Mouse (Mus musculus) bone marrow macrophage, adult 2 months (primary cell): Measurements from ENCODE around the gene Stat5a. TPM values are rescaled to one million over a fixed set of nuclear protein-coding genes. Genes with fewer than 3 reads are reported as not detected.

Experiments
- H3K27ac ChIP-seq: 2 replicates; pipeline ENCODE4 v1.5.1; 2012; ENCODE audit warnings: low read depth, low read length; ENCODE audit not compliant: insufficient read depth
- H3K4me1 ChIP-seq: 2 replicates; pipeline ENCODE4 v1.6.1; 2012; ENCODE audit warnings: low read length; ENCODE audit not compliant: control insufficient read depth, insufficient read depth
- H3K4me3 ChIP-seq: 2 replicates; pipeline ENCODE4 v1.5.1; 2012; ENCODE audit warnings: mild to moderate bottlenecking, low read length, moderate library complexity; ENCODE audit not compliant: insufficient read depth
- CTCF ChIP-seq: IDR thresholded peaks from 2 replicates; pipeline ENCODE4 v1.5.1; 2012; ENCODE audit warnings: low read depth, mild to moderate bottlenecking, low read length, moderate library complexity
- POLR2A ChIP-seq: IDR thresholded peaks from 2 replicates; pipeline ENCODE4 v1.6.1; 2012; ENCODE audit warnings: mild to moderate bottlenecking, low read depth, low read length, borderline replicate concordance
- polyA plus RNA-seq: library from polyadenylated mRNA; stranded (reverse); fragments of >200 nt; gene quantifications from 2 replicates; pipeline ENCODE4 v1.2.4, GENCODE M21; 2012; ENCODE audit not compliant: missing spikeins, insufficient read depth, insufficient read length

Stat5a gene
- polyA plus RNA-seq, 1 experiment, result 20.7 TPM

DNA sequence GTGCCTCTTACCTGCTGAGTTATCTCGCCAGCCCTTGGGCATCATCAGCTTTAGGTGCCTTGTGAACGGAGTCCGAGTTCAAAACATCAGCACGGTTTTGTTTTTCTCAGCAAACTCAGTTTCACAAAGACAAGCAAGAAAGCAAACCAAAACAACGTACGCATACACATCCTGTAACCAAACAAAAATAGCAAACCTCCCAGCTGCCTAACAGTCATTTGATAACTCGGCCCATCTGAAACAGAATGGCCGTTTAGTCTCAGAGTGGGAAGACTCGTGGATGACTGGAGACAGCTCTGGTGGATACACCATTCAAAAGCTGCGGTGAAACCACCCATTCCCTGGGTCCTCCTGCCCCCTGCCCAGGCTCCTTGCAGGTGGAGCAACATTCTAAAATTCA lies 27.8 kb upstream of the Stat5a start:
- Histone ChIP-seq H3K27ac (no peak overlapping the region), H3K4me1 (peaks cover 13% of the 10 kb centered on the region), H3K4me3 (no peak overlapping the region)
- TF ChIP-seq CTCF (no peak), POLR2A (no peak)

DNA sequence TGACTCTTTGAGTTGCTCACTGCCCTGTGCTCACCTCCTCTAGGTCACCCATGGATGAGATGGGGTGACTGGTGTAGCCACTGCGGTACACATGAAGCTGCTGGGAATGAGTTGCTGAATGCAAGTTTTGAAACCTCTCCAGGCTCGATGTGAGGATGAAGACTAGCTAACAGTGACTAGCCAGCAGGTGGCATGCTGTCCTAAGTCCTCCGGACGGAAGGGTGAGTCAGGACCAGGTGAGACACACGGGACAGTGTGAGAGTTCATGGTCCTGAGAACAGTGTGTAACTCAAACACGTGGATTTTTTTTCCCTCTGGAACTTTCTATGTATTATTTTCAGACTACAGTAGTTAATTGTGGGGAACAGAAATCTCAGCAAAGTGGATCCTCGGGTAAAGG lies 25.7 kb upstream of the Stat5a start:
- Histone ChIP-seq H3K4me3 (no peak overlapping the region), H3K4me1 (peaks cover 4% of the 10 kb centered on the region; the same call in 1 of the 2 replicates), H3K27ac (no peak overlapping the region)
- TF ChIP-seq CTCF (no peak), POLR2A (no peak)

DNA sequence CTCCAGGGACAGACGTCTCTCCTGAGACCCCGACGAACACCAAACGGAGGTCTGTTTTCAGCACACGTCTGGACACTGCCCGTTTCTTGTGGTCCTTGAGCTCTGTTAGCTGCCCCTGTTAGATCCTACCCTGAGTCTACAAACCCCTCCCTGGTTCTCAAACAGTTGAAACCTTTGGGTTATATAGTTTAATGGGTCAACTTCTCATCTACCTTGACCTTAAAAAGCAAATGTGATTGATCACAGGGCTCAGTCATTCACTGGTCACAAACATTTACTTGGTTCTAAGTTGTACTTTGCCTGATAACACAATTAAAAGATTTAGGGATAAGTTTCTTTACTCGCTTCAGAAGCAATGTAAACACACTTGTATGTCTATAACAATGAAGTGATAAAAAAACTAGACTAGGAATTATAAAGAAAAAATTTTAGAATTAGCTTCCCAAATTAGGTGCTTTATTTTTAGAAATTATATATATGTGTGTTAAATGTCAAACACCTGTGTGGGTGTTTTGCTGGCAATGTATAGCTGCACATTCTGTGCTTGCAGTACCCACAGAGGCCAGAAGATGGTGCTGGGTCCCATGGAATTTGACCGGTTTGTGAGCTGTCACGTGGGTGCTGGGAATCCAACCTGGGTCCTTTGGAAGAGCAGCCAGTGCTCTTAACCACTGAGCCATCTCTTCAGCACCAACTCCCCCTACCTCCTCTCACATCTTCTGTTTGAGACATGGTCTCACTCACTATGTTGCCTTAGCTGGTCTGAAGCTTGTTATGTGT lies 22.0 kb upstream of the Stat5a start:
- Histone ChIP-seq H3K4me3 (no peak overlapping the region), H3K27ac (no peak overlapping the region), H3K4me1 (peaks cover 12% of the 10 kb centered on the region)
- no peak for TF ChIP-seq POLR2A
- TF ChIP-seq CTCF, result peak; percentile 47

DNA sequence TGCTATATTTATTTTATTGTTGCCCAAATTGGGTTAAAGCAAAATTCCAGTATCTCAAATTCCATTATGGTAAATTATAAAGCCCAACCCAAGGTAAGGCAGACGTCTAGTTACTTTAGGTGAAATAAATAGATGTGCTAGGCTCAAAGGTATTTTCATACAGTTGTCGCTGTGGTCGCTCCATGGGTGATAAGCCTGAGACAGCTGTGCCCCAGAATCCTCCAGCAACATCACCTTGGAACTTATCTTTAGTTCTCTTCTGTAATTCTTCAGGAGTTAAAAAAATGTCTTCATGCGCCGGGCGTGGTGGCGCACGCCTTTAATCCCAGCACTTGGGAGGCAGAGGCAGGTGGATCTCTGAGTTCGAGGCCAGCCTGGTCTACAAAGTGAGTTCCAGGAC lies 20.3 kb upstream of the Stat5a start:
- Histone ChIP-seq H3K4me1 (peaks cover 12% of the 10 kb centered on the region), H3K4me3 (no peak overlapping the region), H3K27ac (no peak overlapping the region)
- TF ChIP-seq CTCF (no peak), POLR2A (no peak)

DNA sequence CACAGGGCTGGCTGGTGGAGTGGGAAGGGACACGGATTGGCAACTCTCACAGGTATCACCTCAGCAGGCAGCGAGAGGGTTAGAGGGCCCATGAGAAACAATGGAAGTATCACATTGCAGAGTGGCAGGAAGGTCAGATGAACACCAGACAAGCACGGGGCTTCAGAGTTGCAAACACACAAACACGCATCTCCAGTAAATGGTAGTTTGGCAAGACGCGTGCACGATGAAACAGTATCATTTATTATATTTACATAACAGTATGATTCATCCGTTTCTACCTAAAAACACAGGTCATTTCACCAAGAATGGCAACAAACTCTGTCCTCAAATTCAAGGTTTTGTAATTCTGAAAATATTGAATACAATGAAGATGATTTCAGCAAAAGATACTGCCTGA lies 19.6 kb upstream of the Stat5a start:
- Histone ChIP-seq H3K27ac (no peak overlapping the region), H3K4me3 (no peak overlapping the region), H3K4me1 (peaks cover 12% of the 10 kb centered on the region)
- no peak for TF ChIP-seq CTCF
- TF ChIP-seq POLR2A, result no peak

DNA sequence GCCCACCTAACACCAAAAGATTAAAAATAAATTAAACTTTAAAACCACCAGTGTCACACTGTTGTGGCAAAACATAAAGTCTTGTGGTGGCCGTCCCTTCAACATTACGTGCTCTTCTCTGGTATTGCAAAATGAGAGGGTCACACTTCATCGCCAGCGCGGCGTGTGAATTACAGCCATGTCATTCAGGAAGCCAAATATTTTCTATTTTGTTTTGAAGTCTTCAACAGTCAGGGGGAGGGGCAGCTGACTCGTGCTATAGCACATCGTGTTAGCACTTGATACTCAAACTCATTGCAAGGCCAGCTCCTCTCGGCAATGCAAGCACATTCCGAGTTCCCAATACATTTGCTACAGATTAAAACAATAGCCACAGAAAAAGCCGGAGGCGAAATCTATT lies 18.3 kb upstream of the Stat5a start:
- TF ChIP-seq POLR2A (no peak), CTCF (no peak)
- Histone ChIP-seq H3K4me1 (peaks cover 13% of the 10 kb centered on the region), H3K27ac (peak overlapping the region; percentile 42), H3K4me3 (0 out of 2 replicates have a peak overlapping the region, but pooled peaks have one; percentile 11)

DNA sequence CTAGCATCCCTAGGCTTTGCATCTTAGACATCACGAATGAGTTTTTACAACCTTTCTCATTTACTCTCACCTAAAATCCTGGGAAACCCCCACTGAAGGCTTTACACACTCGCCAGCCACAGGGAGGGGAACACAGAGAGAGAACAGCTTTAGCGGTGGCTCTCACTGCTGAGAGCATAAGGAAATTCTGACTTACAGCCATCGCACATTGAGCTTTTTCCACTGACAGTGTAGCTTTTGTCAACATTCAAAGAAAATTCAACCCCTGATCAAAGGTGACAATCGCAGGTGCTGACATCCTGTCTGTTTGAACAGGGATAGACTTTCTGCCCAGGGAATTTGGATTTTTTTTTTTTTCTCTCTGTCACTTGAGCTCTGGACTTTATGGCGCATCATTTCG lies 17.1 kb upstream of the Stat5a start:
- H3K27ac ChIP-seq, result no peak overlapping the region
- no peak for TF ChIP-seq CTCF
- no peak for TF ChIP-seq POLR2A
- no peak overlapping the region for H3K4me3 ChIP-seq
- H3K4me1 ChIP-seq, result peaks cover 21% of the 10 kb centered on the region

DNA sequence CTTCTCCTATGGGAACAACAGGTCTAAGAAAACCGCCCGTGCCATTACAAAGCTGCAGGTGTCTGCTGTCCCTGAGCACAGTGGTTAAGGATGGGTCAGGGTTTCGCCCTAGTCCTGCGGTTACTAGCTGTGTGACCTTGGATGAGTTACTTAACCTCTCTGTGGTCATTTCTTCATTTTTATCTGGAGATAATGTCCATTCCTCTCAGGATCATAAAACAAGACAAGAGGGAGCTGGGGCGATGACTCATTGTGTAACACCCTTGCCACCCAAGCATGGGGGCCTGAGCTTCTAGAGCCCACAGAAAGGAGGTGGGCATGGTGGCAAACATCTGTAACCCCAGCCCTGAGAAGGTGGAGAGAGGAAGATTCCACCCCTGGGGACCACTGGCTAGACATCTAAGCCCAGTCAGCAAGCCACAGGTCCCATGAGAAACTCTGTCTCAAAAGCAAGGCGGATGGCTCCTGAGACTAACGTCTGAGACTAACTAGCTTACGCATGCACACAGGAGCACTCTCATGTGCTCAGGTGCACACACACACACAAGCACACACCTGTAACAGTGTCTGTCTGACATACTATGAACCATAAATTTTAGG lies 16.0 kb upstream of the Stat5a start:
- no peak for TF ChIP-seq CTCF
- TF ChIP-seq POLR2A, result no peak
- Histone ChIP-seq H3K4me3 (no peak overlapping the region), H3K4me1 (peaks cover 24% of the 10 kb centered on the region), H3K27ac (no peak overlapping the region)

DNA sequence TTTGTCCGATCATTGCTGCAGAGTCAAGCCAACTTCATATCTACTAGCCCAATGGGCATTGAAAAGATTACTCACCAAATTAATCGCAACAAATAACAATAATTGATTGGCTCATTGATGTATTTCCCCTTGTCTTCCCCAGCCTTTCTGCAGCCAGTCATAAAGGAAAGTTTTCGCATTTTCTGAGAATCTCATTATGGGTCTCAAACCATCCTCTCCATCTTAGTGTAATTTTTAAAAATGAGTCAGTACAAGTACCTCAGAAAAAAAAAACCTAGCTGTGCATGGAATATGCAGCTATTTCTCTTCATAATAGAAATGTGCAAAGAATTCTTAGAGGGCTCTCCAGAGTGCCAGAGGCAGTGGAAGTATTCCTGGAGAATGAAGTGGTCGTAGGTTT lies 15.0 kb upstream of the Stat5a start:
- Histone ChIP-seq H3K27ac (no peak overlapping the region), H3K4me3 (no peak overlapping the region), H3K4me1 (peaks cover 30% of the 10 kb centered on the region)
- no peak for TF ChIP-seq POLR2A
- no peak for TF ChIP-seq CTCF

DNA sequence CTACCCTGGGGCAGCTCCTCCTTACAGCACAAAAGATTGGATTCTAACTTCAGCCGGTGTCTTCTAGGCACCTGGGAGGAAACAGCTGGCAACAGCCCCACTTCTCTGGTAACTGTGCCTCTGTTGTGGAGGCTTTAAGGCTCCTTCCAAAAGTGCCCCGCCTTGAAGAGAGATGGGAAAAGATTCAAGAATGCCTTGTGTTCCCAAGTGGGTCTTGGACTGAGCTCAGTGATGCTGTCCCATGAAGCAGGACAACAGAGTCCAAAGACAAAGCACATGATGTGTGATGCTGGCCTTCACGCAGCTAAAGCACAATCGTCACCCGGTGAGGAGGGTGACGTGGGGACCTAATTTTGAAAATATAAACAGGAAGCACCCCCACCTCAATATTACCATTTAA lies 13.4 kb upstream of the Stat5a start:
- Histone ChIP-seq H3K27ac (no peak overlapping the region), H3K4me1 (peaks cover 26% of the 10 kb centered on the region), H3K4me3 (no peak overlapping the region)
- TF ChIP-seq CTCF (no peak), POLR2A (no peak)
